Mouse (Mus musculus): ENCODE results near the gene Ttll12.

DNA sequence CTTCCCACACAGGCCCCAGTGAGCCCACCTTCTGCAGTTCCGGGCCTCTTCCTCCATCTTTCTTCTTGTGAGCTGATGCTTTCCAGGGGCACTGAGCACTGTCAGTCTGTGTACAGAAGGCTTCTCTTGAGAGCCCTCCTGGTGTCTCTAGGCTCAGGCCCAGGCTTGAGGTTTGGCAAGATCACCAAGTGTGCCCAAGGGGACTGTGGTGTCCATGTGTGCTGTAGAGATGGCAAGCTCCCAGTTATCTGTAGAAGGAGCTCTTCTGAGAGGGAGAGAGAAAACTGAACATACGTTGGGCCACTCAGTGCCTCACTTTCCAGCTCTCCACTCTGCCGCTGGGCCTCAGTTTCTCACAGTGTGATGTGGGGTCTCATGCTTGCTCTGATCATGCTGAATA, 27.2 kb downstream of the Ttll12 start:
- TF ChIP-seq POLR2A (IDR thresholded peaks at IDR 0.05; ENCODE audit: insufficient read depth, low read depth, low read length): no peak
- no peak for TF ChIP-seq CTCF (IDR thresholded peaks at IDR 0.05; ENCODE audit: insufficient read depth, low read depth, low read length)

Measured in olfactory bulb, adult 2 months (tissue).